Comparison of ENCODE assay signal across 28 mouse cellular contexts in genomic region chr8:95049636-95050035, GRCm38 (mm10). TPM values are rescaled to one million over a fixed set of nuclear protein-coding genes. Genes with fewer than 3 reads are reported as not detected.
A peak's percentile ranks its signal among the peaks of the same experiment; 100 is the strongest.
DNase-seq lines count a peak whose midpoint lies in the region; ATAC-seq lines count a peak whose summit lies in the region.
"Had no signal": no experiment of that assay in that cellular context is flagged by ENCODE, and none has a peak within 500 bp of the region (broad histone marks: within the 10 kb centered on the region; RNA-seq: fewer than 3 reads in every experiment).

No protein-coding gene starts in this region.

- no peak for DNase-seq in limb, embryonic 10.5 days (ENCODE audit: low spot score)
- DNase-seq in forelimb bud, embryonic 11.5 days (ENCODE audit: low read depth, low spot score) = peak; percentile 9
- DNase-seq in heart, adult 9 months (ENCODE audit: low spot score in 2 of 2) = no peak
- no peak for DNase-seq in left cerebral cortex, adult 8-10 months (ENCODE audit: low spot score in 2 of 2)
- no peak for DNase-seq in forebrain, embryonic 10.5 days (ENCODE audit: extremely low spot score, low spot score)
- DNase-seq: adrenal gland, adult 8-10 months; adrenal gland, postnatal 25 days; cerebellum, adult 11 months; cerebellum, adult 8-10 months; cerebellum, postnatal 10 days; cerebellum, postnatal 36 days; forebrain, postnatal 0 days; gastrocnemius, postnatal 25 days; heart, adult 2 months had no signal

- no peaks in the 10 kb centered on the region for H3K9me3 ChIP-seq in limb, embryonic 12.5 days
- no peaks in the 10 kb centered on the region for H3K9me3 ChIP-seq in limb, embryonic 10.5 days (replicated peaks)
- H3K9me3 ChIP-seq in midbrain, embryonic 16.5 days (replicated peaks; ENCODE audit: control insufficient read depth, low read length, poor library complexity, severe bottlenecking) = no peaks in the 10 kb centered on the region
- H3K9me3 ChIP-seq in forebrain, embryonic 10.5 days = no peaks in the 10 kb centered on the region
- H3K9me3 ChIP-seq: hindbrain, embryonic 12.5 days; hindbrain, embryonic 15.5 days had no signal

- H3K27me3 ChIP-seq in limb, embryonic 12.5 days = no peaks in the 10 kb centered on the region
- H3K27me3 ChIP-seq in limb, embryonic 10.5 days (ENCODE audit: low read depth, poor library complexity, severe bottlenecking) = no peaks in the 10 kb centered on the region
- H3K27me3 ChIP-seq in midbrain, embryonic 16.5 days (ENCODE audit: control insufficient read depth, insufficient read depth, low read depth, low read length) = no peaks in the 10 kb centered on the region; the same call in 1 of the 2 replicates
- H3K27me3 ChIP-seq in forebrain, embryonic 10.5 days (ENCODE audit: poor library complexity, severe bottlenecking) = no peaks in the 10 kb centered on the region
- H3K27me3 ChIP-seq: hindbrain, embryonic 12.5 days; hindbrain, embryonic 15.5 days had no signal

- no peak overlapping the region for H3K9ac ChIP-seq in limb, embryonic 12.5 days (replicated peaks)
- no peak overlapping the region for H3K9ac ChIP-seq in midbrain, embryonic 16.5 days (ENCODE audit: low read depth, low read length)
- H3K9ac ChIP-seq: forebrain, postnatal 0 days; hindbrain, embryonic 12.5 days; hindbrain, embryonic 15.5 days had no signal

- WGBS in limb, embryonic 12.5 days = 16% methylated on average over 2 of the region's 2 CpGs
- WGBS in limb, embryonic 10.5 days = 53% methylated on average over 2 of the region's 2 CpGs
- 97% methylated on average over 2 of the region's 2 CpGs for WGBS in midbrain, embryonic 16.5 days
- WGBS in forebrain, embryonic 10.5 days = 88% methylated on average over 2 of the region's 2 CpGs

- H3K4me3 ChIP-seq in limb, embryonic 12.5 days (replicated peaks) = no peak overlapping the region
- no peak overlapping the region for H3K4me3 ChIP-seq in limb, embryonic 10.5 days
- no peak overlapping the region for H3K4me3 ChIP-seq in midbrain, embryonic 16.5 days (ENCODE audit: low read depth, low read length)
- no peak overlapping the region for H3K4me3 ChIP-seq in forebrain, embryonic 10.5 days
- H3K4me3 ChIP-seq: heart, adult 2 months; hindbrain, embryonic 12.5 days; hindbrain, embryonic 15.5 days had no signal

- no peak overlapping the region for H3K4me2 ChIP-seq in limb, embryonic 12.5 days
- no peak overlapping the region for H3K4me2 ChIP-seq in midbrain, embryonic 16.5 days (ENCODE audit: low read length)
- H3K4me2 ChIP-seq: heart, embryonic 11.5 days; hindbrain, embryonic 12.5 days; hindbrain, embryonic 15.5 days had no signal

- peaks cover 20% of the 10 kb centered on the region for H3K4me1 ChIP-seq in limb, embryonic 12.5 days (replicated peaks)
- H3K4me1 ChIP-seq in limb, embryonic 10.5 days = peaks cover 24% of the 10 kb centered on the region
- H3K4me1 ChIP-seq in midbrain, embryonic 16.5 days (ENCODE audit: control insufficient read depth, insufficient read depth, low read length) = peaks cover 6% of the 10 kb centered on the region
- H3K4me1 ChIP-seq in forebrain, embryonic 10.5 days = peaks cover 19% of the 10 kb centered on the region

- H3K36me3 ChIP-seq in limb, embryonic 12.5 days = no peaks in the 10 kb centered on the region
- H3K36me3 ChIP-seq in limb, embryonic 10.5 days = no peaks in the 10 kb centered on the region
- no peaks in the 10 kb centered on the region for H3K36me3 ChIP-seq in midbrain, embryonic 16.5 days (ENCODE audit: control insufficient read depth, insufficient read depth, low read length)
- no peaks in the 10 kb centered on the region for H3K36me3 ChIP-seq in forebrain, embryonic 10.5 days (replicated peaks)
- H3K36me3 ChIP-seq: hindbrain, embryonic 12.5 days; hindbrain, embryonic 15.5 days had no signal

- no peak for ATAC-seq in limb, embryonic 12.5 days (ENCODE audit: insufficient number of reproducible peaks, insufficient read depth, low FRiP score, low TSS enrichment, low read depth)
- ATAC-seq in megakaryocyte progenitor cell, adult 5-6 weeks (replicated peaks; ENCODE audit: poor library complexity) = peak; percentile 57
- no peak for ATAC-seq in midbrain, embryonic 16.5 days
- ATAC-seq: activated CD4-positive, CD25-positive, alpha-beta regulatory T cell, adult 4 months; forebrain, embryonic 14.5 days; forebrain, postnatal 0 days had no signal

- peak overlapping the region; percentile 46; the same call in 1 of the 2 replicates for H3K27ac ChIP-seq in limb, embryonic 12.5 days
- H3K27ac ChIP-seq in limb, embryonic 10.5 days = no peak overlapping the region
- no peak overlapping the region for H3K27ac ChIP-seq in midbrain, embryonic 16.5 days (ENCODE audit: low read length)
- H3K27ac ChIP-seq in forebrain, embryonic 10.5 days = no peak overlapping the region
- H3K27ac ChIP-seq: heart, adult 2 months; hindbrain, embryonic 12.5 days; hindbrain, embryonic 15.5 days had no signal

RNA-seq across cellular contexts. Expression of gene Drc7, which starts 5.3 kb away (rescaled TPM):
- 0.23 TPM in 1 of 2 replicates, not detected in the other for polyA plus RNA-seq in limb, embryonic 12.5 days (2016; fragmentation: Nextera tagmentation; extraction: Ambion mirVana)
- polyA plus RNA-seq in limb, embryonic 10.5 days (2016; fragmentation: Nextera tagmentation; extraction: Ambion mirVana) = 0.23 TPM in 2 replicates
- total RNA-seq in megakaryocyte progenitor cell, adult 5-6 weeks (2015) = 1.2 and 1.8 TPM in 2 replicates
- 3.8 and 7.1 TPM in 2 replicates for total RNA-seq in megakaryocyte progenitor cell, adult 5-6 weeks (2017)
- 1 to 10 TPM; 1.2 to 2.6 (median 1.9) TPM for total RNA-seq in left cerebral cortex, adult 8-10 months (2022)
- polyA plus RNA-seq in midbrain, embryonic 16.5 days (2015; fragmentation: Nextera tagmentation; extraction: Ambion mirVana) = 2.4 and 2.5 TPM in 2 replicates
- 0.18 and 0.24 TPM in 2 replicates for polyA plus RNA-seq in forebrain, embryonic 10.5 days (2016; fragmentation: Nextera tagmentation; extraction: Ambion mirVana)
- total RNA-seq: adrenal gland, adult 8-10 months; adrenal gland, postnatal 25 days; gastrocnemius, adult 8-10 months; gastrocnemius, postnatal 25 days; heart, adult 2 months; heart, postnatal 25 days had no signal
- polyA plus RNA-seq: activated CD4-positive, CD25-positive, alpha-beta regulatory T cell, adult 4 months; embryonic facial prominence, embryonic 11.5 days; heart, embryonic 11.5 days; heart, embryonic 14.5 days; heart, postnatal 0 days; intestine, embryonic 14.5 days had no signal

RNA-seq across cellular contexts. Expression of gene Katnb1, which starts 31.4 kb away (rescaled TPM):
- polyA plus RNA-seq in limb, embryonic 12.5 days (2016; fragmentation: Nextera tagmentation; extraction: Ambion mirVana) = 26.7 and 27.6 TPM in 2 replicates
- polyA plus RNA-seq in limb, embryonic 10.5 days (2016; fragmentation: Nextera tagmentation; extraction: Ambion mirVana) = 29.4 and 33.3 TPM in 2 replicates
- 6.3 and 7.3 TPM in 2 replicates for total RNA-seq in megakaryocyte progenitor cell, adult 5-6 weeks (2015)
- total RNA-seq in megakaryocyte progenitor cell, adult 5-6 weeks (2017) = 25.2 and 25.9 TPM in 2 replicates
- 10 to 100 TPM; 46.1 to 50.9 (median 47.7) TPM for total RNA-seq in left cerebral cortex, adult 8-10 months (2022)
- polyA plus RNA-seq in midbrain, embryonic 16.5 days (2015; fragmentation: Nextera tagmentation; extraction: Ambion mirVana) = 43.4 and 50.2 TPM in 2 replicates
- 30.7 and 33.1 TPM in 2 replicates for polyA plus RNA-seq in forebrain, embryonic 10.5 days (2016; fragmentation: Nextera tagmentation; extraction: Ambion mirVana)

RNA-seq across cellular contexts. Expression of gene Adgrg3, which starts 32.1 kb away (rescaled TPM):
- 2.2 and 2.7 TPM in 2 replicates for polyA plus RNA-seq in limb, embryonic 12.5 days (2016; fragmentation: Nextera tagmentation; extraction: Ambion mirVana)
- 3.4 and 4.2 TPM in 2 replicates for polyA plus RNA-seq in limb, embryonic 10.5 days (2016; fragmentation: Nextera tagmentation; extraction: Ambion mirVana)
- 106 and 111 TPM in 2 replicates for total RNA-seq in megakaryocyte progenitor cell, adult 5-6 weeks (2015)
- total RNA-seq in megakaryocyte progenitor cell, adult 5-6 weeks (2017) = 178 and 215 TPM in 2 replicates
- total RNA-seq in left cerebral cortex, adult 8-10 months (2022) = under 1 TPM in 2 of 4 experiments, not detected in 2; 0.27 to 0.30 TPM
- 0.56 and 0.64 TPM in 2 replicates for polyA plus RNA-seq in midbrain, embryonic 16.5 days (2015; fragmentation: Nextera tagmentation; extraction: Ambion mirVana)
- polyA plus RNA-seq in forebrain, embryonic 10.5 days (2016; fragmentation: Nextera tagmentation; extraction: Ambion mirVana) = 4.9 and 5.2 TPM in 2 replicates
